Mouse (Mus musculus): ENCODE measurements around the gene Wfdc3. TPM values are rescaled to one million over a fixed set of nuclear protein-coding genes. Genes with fewer than 3 reads are reported as not detected.

Gene Wfdc3
- total RNA-seq, 2 experiments from 2014 or later, result 1.3 to 1.5 TPM

DNA sequence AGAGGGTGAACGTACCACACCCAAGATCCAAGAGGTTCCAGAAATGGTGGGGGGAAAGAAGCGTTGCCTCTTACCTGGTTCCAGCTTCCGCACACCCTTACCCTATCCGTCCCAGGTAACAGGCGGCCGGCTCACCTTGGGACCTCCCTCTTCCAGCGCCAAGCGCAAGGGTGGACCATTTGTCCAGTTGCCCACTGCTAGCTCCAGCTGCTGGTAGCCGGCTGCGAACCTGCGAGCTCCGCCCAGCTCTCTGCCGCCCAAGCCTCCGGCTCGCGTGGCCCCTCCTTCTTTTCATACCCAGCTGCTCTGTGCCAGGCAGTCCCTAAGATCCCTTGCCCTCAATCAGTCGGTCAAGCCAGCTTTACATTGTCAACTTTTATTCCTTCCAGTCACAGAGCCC lies 31.1 kb upstream of the Wfdc3 start:
- DNase-seq (ENCODE audit: low spot score in 2 of 2), result no peak

DNA sequence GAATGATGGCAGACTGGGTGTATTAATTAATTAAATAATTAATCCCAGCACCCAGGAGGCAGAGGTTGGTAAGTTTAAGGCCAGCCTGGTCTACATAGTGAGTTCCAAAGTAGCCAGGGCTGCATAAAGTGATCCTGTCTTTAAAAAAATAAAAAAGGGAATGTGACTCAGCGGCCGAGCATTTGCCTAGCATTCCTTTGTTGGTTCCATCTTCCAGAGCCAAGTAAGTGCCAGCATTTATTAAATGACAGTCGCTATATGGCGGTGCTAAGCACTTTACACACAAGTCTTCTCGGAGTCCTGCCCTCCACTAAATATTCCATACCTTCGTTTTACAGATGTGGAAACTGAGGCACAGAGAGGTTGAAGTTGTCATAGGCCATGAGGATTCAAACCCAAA lies 30.4 kb upstream of the Wfdc3 start:
- no peak for DNase-seq (ENCODE audit: low spot score in 2 of 2)

DNA sequence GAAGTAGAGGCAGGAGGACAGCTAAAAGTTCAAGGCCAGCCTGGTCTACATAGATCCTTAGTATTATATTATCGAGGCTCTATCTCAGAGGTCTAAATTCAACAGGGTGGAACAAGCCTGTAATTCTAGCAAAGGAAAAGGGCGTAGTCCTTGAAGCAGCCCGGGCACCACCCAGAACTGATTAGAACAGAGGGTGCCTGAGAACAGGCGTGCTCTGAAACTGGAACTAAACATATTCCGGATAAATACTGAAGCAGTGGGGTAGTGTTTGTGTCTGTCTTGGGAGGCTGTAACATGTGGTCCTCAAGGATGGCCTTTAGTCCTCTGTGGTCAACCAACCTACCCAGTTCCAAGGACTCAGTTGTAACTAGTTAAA lies 28.2 kb upstream of the Wfdc3 start:
- no peak for DNase-seq (ENCODE audit: low spot score in 2 of 2)

DNA sequence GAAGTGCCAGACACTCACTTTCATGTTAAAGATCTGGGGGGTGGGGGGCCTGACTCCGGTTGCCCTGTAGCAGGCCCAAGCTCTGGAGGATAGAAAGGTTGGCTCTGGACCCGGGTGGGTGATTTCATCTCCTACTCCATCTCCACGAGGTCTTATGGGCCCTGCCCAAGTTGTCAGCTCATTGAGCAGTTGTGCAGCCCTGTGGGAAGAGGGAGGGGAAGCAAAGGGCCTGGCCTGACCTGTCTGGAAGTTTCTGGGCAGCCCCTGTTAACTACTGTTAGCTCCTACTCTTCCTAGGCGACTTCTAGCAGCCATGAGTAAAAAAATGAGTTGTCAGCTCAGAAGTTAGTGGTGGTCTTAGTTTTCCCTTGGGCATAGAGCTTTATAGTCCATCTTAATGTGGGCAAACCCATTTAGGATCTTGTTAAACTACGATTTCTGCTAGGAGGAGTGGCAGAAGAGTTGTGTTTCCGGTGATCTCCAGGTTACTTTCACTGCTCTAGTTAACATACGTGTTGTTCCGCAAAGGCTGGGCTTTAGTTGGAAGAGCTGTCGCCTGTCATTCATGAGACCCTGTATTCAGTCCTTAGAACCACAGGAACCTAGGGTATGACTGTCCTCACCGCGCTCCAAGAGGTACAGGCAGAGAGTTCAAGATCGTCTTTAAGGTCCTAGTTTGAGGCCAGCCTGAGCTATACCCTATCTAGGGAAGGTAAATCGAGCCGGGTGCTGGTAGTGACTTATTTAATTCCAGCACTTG lies 27.7 kb upstream of the Wfdc3 start:
- DNase-seq (ENCODE audit: low spot score in 2 of 2), result no peak

DNA sequence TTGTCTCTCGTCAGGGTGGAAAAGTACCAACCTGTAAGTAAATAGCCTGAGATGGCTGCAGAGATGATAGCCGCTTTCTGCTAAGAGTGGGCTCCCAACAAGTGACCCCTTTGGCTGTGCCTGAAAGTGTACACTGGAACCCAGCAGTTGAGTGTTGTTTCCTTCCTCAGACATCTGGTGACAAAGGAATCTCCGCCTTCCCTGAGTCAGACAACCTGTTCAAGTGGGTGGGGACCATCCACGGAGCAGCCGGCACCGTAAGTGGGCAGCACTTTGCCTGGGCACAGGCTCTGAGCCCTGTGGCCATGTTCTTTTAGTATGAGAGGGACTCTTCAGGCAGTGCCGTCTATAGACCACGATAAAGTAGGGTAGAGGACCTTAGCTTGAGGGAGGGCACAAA lies 25.4 kb upstream of the Wfdc3 start:
- no peak for DNase-seq (ENCODE audit: low spot score in 2 of 2)

DNA sequence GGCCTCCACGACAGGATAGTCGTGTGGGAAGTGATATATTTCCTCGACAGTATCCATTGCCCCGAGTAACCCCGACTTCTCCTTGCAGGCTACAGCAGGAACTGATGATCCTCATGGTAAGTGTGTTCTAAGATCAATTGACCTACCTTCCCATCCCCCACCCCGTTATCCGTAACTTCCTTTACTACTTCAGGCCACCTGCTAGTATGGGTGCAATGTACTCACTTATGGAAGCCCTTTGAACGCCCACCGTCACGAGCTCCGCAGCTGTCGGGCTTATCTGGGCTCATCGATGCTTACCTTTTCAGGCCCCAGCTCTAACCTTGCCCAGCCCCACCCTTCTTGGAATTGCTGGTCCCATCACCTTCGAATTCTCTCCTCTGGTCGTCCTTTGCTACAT lies 24.5 kb upstream of the Wfdc3 start:
- no peak for DNase-seq (ENCODE audit: low spot score in 2 of 2)

DNA sequence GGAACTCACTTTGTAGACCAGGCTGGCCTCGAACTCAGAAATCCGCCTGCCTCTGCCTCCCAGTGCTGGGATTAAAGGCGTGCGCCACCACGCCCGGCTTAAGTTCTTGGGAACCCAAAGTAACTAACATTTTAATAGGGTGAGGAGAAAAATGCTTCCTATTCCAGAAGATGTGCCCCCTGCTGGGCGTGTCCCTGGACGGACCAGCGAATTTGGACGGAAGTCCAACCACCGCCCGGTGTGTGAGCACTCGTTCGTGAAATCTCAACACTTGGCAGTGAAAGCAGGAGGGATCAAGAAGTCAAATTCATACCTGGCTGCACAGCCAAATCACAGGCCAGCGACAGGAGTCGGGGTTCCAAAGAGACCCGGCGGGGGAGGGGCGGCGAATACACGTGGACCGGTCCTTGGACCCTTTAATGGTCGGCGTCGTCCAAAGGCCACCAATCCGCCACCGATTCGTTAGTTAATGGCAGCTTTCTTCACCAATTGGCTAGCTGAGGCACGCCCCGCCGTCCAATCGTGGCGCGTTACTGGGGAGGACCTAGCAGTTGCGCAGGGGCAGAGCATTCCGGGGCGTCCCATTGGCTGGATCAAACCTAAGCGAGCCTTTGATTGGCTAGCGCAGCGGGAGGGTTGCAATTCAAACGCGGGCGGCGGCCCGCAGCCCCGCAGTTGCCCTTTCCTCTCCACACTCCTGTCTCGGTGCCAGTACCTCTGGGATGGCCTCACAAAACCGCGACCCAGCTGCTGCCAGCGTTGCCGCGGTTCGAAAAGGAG lies 23.7 kb upstream of the Wfdc3 start, which contains the start of gene Ube2c:
Gene Ube2c (plus strand): TSS at position 641 of the 780 bp plus-strand sequence.
- DNase-seq (ENCODE audit: low spot score in 2 of 2), result peak; percentile 97 to 99

DNA sequence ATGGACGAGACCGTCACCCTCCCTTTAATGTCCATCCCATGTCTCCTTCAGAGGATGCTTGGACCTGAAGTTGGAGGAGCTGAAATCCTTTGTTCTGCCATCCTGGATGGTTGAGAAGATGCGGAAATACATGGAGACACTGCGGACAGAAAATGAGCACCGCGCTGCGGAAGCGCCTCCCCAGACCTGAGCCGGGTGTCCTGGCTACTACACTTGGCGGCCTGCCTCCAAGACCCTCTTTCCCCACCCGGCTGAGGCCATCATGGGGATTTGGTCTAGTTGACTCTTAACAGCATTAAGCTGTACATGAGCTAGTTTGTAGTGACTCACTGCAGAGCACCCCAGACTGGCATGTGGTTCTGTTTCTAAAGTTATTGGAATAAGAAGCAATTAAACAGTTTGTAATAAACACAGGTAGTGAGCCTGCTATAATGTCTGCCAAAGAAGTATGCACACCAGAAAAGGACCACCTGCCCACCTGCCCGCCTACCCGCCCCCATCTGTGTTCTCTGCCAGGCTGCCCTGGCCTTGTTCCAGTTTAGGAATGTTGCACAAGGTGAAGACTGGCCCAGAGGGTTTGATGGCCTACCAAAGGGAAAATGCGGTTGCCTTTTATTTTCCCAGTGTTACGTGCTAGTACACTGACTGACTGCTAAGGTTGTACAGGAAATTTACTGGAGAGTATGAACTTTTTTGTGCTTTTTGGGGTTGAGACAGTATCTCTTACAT lies 22.2 kb upstream of the Wfdc3 start:
- no peak for DNase-seq (ENCODE audit: low spot score in 2 of 2)

DNA sequence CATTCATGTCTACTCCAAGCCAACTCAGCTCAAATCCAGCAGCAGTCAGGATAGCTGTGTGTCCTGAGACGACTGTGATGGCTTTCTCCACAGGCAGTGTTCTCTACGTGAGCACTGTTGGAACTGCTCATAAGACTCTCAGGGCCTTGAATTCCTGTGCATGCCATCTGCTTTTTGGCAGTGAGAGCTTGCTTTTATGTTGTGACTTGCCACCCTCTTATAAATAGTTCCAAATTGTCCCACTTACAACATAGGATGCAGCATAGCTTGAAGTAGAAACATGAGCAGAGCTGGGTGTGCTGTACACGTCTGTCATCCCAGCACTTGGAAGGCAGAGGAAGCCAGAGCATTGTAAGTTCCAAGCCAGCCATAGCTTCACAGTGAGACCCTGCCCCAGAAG lies 20.1 kb upstream of the Wfdc3 start:
- DNase-seq (ENCODE audit: low spot score in 2 of 2), result peak; percentile 14 to 22

DNA sequence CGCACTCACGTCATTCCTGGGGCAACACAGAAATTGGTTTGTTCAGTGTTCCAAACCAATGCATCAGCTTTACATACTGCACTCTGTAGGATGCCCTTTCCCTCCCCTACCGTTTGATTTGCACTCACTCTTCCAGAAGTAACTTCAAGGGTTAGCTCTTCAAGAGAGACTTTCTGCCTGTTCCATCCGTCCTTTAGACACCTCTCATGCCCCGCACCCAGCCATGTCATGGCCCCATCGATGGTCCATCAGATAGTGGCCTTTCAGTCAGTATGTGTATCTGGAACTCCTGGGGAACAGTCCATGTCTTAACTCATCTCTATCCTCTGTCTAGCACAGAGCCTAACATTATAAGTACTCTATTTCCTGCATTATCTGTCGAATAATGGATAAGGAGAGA lies 16.9 kb upstream of the Wfdc3 start:
- DNase-seq (ENCODE audit: low spot score in 2 of 2), result no peak

DNA sequence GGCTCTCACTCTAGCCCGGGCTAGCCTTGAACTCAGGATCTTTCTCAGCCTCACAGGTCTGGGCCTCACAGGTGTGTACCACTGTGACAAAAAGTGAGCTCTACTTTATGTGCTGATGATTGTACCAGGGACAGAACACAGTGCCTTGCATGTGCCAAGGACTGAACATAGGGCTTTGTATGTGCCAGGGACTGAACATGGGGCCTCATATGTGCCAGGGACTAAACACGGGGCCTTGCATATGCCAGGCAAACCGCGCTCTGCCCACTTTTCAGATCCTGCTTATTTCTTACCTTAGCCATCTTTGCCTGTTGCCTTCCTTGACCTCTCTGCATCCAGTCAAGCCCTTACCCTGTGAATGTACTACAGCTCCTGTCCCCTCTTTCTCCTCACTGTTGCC lies 16.2 kb upstream of the Wfdc3 start:
- no peak for DNase-seq (ENCODE audit: low spot score in 2 of 2)

DNA sequence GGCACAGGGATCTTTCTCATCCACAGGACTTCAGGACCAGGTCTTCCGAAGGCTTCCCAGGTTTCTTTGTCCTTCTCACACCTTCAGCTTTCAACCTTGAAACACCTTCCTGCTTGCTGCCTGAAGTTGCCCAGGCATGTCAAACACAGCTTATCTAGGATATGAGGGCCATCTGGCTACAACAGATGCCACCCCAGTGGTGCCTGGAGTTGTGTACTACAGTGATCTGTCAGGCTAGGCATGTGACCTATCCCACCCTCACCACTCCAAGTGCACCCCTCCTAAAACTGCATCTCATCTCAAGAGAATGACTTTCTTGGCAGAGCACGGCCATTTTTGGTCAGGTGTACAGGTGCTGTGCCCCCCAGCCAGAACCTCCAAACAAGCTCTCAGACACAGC lies 15.8 kb upstream of the Wfdc3 start:
- no peak for DNase-seq (ENCODE audit: low spot score in 2 of 2)

DNA sequence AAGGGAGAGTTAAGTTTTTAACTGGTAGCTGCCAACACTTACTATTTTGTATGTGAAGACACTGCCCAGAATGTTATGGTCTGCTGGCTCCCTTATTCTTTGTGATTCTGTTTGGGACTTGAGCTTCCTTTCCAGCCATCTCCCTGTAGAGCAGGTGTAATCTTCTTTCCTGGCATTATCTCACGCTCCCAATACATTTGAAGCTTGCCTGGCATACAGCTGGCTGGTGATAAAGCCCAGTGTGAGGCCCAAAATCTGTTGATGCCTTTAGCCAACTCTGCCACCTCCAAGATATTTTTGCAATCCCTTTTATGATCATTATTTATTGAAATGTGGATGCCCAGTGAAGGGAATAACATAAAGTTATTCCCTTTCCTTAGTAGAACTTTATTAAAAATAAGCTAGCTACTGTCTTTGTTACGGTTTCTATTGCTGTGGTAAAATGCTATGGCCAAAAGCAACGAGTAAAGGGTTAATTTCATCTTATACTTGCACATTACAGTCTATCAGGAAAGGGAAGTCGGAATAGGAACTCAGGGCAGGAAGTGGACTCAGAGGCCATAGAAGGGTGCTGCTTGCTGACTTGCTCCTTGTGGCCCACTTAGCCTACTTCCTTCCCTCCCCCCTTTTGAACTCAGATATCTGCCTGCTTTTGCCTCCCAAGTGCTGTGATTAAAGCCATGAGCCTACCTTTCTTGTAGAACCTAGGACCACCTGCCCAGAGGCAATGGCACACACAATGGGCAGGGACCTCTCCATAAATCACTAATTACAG lies 14.5 kb upstream of the Wfdc3 start:
- no peak for DNase-seq (ENCODE audit: low spot score in 2 of 2)

DNA sequence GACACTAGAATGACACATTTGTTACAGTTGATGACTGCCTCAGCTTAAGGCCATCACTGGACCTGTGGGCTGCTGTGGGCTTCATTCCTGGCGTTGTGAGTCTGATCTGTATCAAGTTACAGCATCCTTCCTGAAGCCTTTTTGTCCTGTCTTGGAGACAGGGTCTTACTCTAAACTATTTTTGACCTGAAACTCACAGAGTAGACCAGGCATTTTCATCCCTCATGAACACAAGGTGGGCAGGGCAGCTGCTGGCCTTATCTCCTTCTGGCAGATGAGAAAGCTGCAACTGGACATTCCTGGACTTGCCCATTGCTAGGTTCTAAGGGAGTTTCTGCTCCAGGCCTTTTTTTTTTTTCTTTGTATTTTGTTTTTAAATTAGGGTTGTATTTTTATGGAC lies 13.0 kb upstream of the Wfdc3 start:
- no peak for DNase-seq (ENCODE audit: low spot score in 2 of 2)

DNA sequence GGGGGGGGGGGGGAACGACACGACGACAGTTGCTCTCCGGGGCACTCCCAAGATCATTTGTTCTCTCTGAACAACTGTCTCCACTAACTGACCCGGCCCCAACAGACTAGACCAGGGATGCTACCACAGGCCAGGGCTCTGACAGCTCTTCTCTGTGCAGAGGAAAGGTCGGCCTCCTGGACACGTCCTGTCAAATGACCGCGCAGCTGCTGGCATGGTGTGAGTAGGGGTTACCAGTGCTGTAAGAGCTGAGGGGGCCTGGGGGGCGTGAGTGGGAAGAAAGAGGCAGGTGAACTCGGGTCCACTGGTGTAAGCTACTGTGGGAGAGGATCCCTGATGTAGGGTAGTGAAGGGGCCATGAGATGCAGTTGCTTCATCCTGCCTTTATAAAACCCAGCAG lies 12.1 kb upstream of the Wfdc3 start:
- DNase-seq (ENCODE audit: low spot score in 2 of 2), result no peak

DNA sequence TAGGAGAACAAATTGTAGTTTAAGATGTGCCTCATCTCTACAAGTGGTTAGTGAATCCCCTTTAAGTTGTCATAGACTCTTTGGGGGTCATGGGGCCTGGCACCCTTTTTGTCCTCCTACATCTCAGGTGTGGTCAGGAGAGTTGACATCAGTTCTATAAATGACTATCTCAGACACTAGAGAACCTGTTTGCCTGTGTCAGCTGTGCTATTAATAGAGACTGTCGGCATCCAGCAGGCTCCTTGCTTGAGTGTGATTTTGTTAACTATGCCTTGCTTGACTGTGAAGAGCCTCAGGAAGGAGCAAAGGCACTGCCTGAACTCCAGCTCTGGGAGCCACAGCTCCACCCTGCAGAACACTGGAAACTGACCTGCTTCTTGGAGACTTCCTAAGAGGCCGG lies 9.1 kb upstream of the Wfdc3 start:
- no peak for DNase-seq (ENCODE audit: low spot score in 2 of 2)

DNA sequence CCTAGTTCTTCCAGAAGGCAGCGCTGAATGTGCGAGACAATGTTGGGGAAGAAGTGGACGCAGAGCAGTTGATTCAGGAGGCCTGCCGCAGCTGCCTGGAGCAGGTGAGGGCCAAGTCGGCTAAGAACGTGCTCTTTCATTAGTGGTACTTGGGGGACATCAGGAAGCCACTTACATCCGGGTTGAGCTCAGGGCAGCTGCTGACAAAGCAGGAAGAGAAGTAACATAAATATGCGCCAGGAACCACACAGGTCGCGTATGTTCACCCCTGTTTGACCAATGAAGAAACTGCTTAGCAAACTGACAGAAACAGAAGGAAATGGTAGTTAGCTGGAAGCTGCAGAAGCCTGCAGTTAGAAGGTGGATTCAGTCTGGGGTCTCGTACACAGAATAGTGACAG lies 8.4 kb upstream of the Wfdc3 start:
- DNase-seq (ENCODE audit: low spot score in 2 of 2), result no peak

DNA sequence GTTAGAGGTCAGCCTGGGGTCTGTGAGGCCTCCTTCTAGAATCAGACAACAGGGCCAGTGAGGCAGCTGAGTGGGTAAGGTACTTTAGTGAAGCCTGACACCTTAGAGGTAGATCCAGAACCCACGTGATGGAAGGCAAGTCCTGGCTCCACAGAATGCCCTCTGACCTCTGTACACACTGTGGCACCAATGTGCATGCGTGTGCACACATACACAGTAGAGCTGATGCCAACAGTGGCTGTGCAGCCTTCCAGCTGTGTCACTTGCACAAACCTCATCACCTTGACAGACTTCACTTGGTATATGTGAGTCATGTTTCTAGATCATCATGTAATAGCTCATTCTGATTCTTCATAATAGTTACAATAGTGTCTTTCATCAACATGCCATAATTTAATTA lies 6.7 kb upstream of the Wfdc3 start:
- no peak for DNase-seq (ENCODE audit: low spot score in 2 of 2)

DNA sequence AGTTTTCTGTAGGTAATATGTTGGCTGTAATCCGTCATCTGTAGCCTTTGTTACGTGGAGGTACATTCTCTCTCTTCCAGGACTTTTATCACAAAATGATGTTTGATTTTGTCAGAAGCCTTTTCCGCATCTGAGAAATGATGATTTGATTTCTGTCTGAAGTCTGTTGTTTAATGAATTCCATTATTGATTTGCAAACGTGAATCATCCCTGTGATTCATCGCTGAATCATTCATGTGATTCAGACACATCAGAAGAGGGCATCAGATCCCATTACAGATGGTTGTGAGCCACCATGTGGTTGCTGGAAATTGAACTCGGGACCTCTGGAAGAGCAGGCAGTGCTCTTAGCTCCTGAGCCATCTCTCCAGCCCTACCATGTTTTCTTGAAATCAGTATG lies 3.3 kb upstream of the Wfdc3 start:
- DNase-seq (ENCODE audit: low spot score in 2 of 2), result no peak

DNA sequence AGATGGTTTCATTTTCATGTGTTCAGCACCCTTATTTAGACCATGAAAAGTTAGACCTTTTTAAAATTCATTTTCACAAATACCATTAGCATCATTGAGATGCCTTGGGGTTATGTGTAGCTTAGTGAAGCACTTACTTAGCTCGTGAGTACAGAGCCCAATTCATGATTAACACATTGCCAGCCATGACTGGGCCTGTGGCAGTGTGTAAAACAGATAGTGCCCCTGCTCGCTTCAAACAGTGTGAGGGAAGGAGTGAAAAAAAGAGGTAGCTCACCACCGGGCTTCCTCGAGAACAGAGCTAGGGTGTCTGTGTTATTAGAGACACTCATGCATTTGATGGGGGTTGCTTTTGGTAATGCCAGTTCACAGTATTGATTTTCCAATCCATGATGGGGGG lies 2.5 kb upstream of the Wfdc3 start:
- DNase-seq (ENCODE audit: low spot score in 2 of 2), result no peak

DNA sequence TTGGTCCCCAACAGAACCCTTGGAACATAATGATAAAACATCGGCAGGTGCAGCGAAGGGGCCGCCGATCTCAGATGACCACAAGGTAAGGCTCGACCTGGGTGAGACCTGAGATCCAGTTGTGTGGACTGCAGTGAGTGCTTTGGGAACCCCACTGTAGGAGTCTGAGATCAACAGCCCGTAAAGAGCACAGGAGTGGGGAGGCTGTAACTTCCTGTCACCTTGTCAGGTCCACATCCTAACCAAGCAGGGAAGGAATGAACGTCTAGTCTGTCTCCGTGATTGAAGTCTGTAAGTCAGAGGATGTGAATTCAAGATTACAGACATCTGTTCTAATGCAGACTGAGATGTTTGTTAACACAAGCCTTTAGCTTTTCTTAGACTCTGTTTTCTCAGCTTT lies 962 bp upstream of the Wfdc3 start:
- DNase-seq (ENCODE audit: low spot score in 2 of 2), result no peak

Data from left cerebral cortex, adult 18-20 months (tissue).